Mouse (Mus musculus) CD8-positive naive resting alpha-beta T cell, adult 57 days (primary cell): ENCODE data around the gene Hist1h4f. TPM values are rescaled to one million over a fixed set of nuclear protein-coding genes. Genes with fewer than 3 reads are reported as not detected.

Source experiments
- total RNA-seq: library from RNA; stranded (reverse); gene quantifications from one replicate; pipeline ENCODE4 v1.2.4, GENCODE M21; 2023

Gene Hist1h4f
- total RNA-seq = 35.5 TPM

GRCm38 (mm10) chr13:23551146-23551834, at the start of gene Hist1h4f:
TSS of gene Hist1h4f (minus strand) at chr13:23551648.

GRCm38 (mm10) chr13:23581408-23582218, 30.2 kb upstream of the Hist1h4f start, which contains the start of gene Hist1h4d:
TSS of gene Hist1h4d (plus strand) at chr13:23581598.

GRCm38 (mm10) chr13:23575271-23575851, 23.9 kb upstream of the Hist1h4f start, which contains the start of gene Hist1h3d:
TSS of gene Hist1h3d (plus strand) at chr13:23575763.

GRCm38 (mm10) chr13:23573898-23574524, 22.6 kb upstream of the Hist1h4f start, which contains the start of the genes Hist1h2bf and Hist1h2ad:
TSS of gene Hist1h2bf (minus strand) at chr13:23574196.
TSS of gene Hist1h2ad (plus strand) at chr13:23574381.

GRCm38 (mm10) chr13:23571022-23571503, 19.6 kb upstream of the Hist1h4f start, which contains the start of the genes Hist1h2ae and Hist1h2bg:
TSS of gene Hist1h2ae (minus strand) at chr13:23571220.
TSS of gene Hist1h2bg (plus strand) at chr13:23571396.

GRCm38 (mm10) chr13:23561883-23562659, 10.6 kb upstream of the Hist1h4f start, which contains the start of gene Hist1h3e:
TSS of gene Hist1h3e (minus strand) at chr13:23562369.

GRCm38 (mm10) chr13:23552962-23553361, 1.5 kb upstream of the Hist1h4f start, which contains the start of gene Hist1h1d:
TSS of gene Hist1h1d (plus strand) at chr13:23553262.

GRCm38 (mm10) chr13:23543965-23544786, 7.3 kb downstream of the Hist1h4f start, which contains the start of gene Hist1h3f:
TSS of gene Hist1h3f (plus strand) at chr13:23544052.

GRCm38 (mm10) chr13:23542999-23543607, 8.3 kb downstream of the Hist1h4f start, which contains the start of gene Hist1h2bh:
TSS of gene Hist1h2bh (minus strand) at chr13:23543392.

GRCm38 (mm10) chr13:23535137-23536075, 16.0 kb downstream of the Hist1h4f start, which contains the start of gene Hist1h3g:
TSS of gene Hist1h3g (plus strand) at chr13:23535422.

GRCm38 (mm10) chr13:23533560-23534367, 17.7 kb downstream of the Hist1h4f start, which contains the start of gene Hist1h2af:
TSS of gene Hist1h2af (plus strand) at chr13:23533906.

GRCm38 (mm10) chr13:23530901-23531875, 20.3 kb downstream of the Hist1h4f start, which contains the start of gene Hist1h4h:
TSS of gene Hist1h4h (plus strand) at chr13:23531050.

